Mouse (Mus musculus) E14TG2a.4 (cell line): ENCODE measurements around the gene Tbc1d9b.

Experiments used
- CTCF ChIP-seq: conservative IDR thresholded peaks from 2 replicates; pipeline ENCODE4 v1.5.1; 2014; ENCODE audit warnings: low read length
- NANOG ChIP-seq: IDR thresholded peaks from 2 replicates; pipeline ENCODE4 v1.6.1; 2014; ENCODE audit warnings: borderline replicate concordance, low read length, mixed read lengths
- POU5F1 ChIP-seq: IDR thresholded peaks from 2 replicates; pipeline ENCODE4 v1.6.1; 2014; ENCODE audit warnings: low read length, borderline replicate concordance

- no peak for TF ChIP-seq CTCF
- TF ChIP-seq POU5F1 = no peak
- no peak for TF ChIP-seq NANOG
Observed at GRCm38 (mm10) chr11:50198916-50199315, 67.7 kb downstream of the Tbc1d9b start.
